Comparison of ENCODE assay signal across 9 mouse cellular contexts in genomic region chr4:82536435-82537278, GRCm38 (mm10).
A peak's percentile ranks its signal among the peaks of the same experiment; 100 is the strongest.
DNase-seq lines count a peak whose midpoint lies in the region; ATAC-seq and TF ChIP-seq lines count a peak whose summit lies in the region.
"Had no signal": no experiment of that assay in that cellular context is flagged by ENCODE, and none has a peak within 500 bp of the region (broad histone marks: within the 10 kb centered on the region; RNA-seq: fewer than 3 reads in every experiment).

No protein-coding gene starts in this region.

- H3K27me3 ChIP-seq in ES-Bruce4 (ENCODE audit: control insufficient read depth, insufficient read depth, low read length, poor library complexity, severe bottlenecking), result peaks cover 21% of the 10 kb centered on the region
- H3K27me3 ChIP-seq in embryonic facial prominence, embryonic 15.5 days, result peaks cover 6% of the 10 kb centered on the region
- peaks cover 54% of the 10 kb centered on the region for H3K27me3 ChIP-seq in hindbrain, embryonic 13.5 days
- peaks cover 26% of the 10 kb centered on the region for H3K27me3 ChIP-seq in liver, embryonic 14.5 days (ENCODE audit: control insufficient read depth, insufficient read depth, low read length)
- H3K27me3 ChIP-seq in stomach, postnatal 0 days (ENCODE audit: control insufficient read depth, insufficient read depth, low read length), result peaks cover 3% of the 10 kb centered on the region; the same call in 1 of the 2 replicates

- H3K9me3 ChIP-seq in ES-Bruce4 (replicated peaks; ENCODE audit: control insufficient read depth, insufficient read depth, low read length, poor library complexity, severe bottlenecking), result no peaks in the 10 kb centered on the region
- no peaks in the 10 kb centered on the region for H3K9me3 ChIP-seq in embryonic facial prominence, embryonic 15.5 days (replicated peaks)
- H3K9me3 ChIP-seq in hindbrain, embryonic 13.5 days, result no peaks in the 10 kb centered on the region
- H3K9me3 ChIP-seq in liver, embryonic 14.5 days (ENCODE audit: control insufficient read depth, low read length), result no peaks in the 10 kb centered on the region
- H3K9me3 ChIP-seq in stomach, postnatal 0 days (ENCODE audit: control insufficient read depth, low read length), result no peaks in the 10 kb centered on the region

- peak; percentile 49 for DNase-seq in cerebellum, adult 11 months
- no peak for DNase-seq in liver, embryonic 14.5 days (ENCODE audit: low read depth in 3 of 3, low spot score in 3 of 3)
- DNase-seq in stomach, postnatal 0 days (ENCODE audit: low spot score), result no peak
- no peak for DNase-seq in spleen, postnatal 10 days (ENCODE audit: low spot score in 2 of 2)

- H3K4me3 ChIP-seq in ES-Bruce4 (ENCODE audit: low read depth, low read length), result peak overlapping the region; percentile 34; the same call in 1 of the 2 replicates
- peak overlapping the region; percentile 41 for H3K4me3 ChIP-seq in embryonic facial prominence, embryonic 15.5 days (replicated peaks)
- peak overlapping the region; percentile 40 for H3K4me3 ChIP-seq in hindbrain, embryonic 13.5 days
- H3K4me3 ChIP-seq in liver, embryonic 14.5 days (ENCODE audit: insufficient read depth in 1 of 2, low read depth in 2 of 2, low read length in 2 of 2), result no peak overlapping the region
- peak overlapping the region; percentile 39 for H3K4me3 ChIP-seq in stomach, postnatal 0 days (ENCODE audit: low read depth, low read length)

- ATAC-seq in cerebellum, adult (ENCODE audit: insufficient number of reproducible peaks, low FRiP score, low TSS enrichment), result no peak
- no peak for ATAC-seq in embryonic facial prominence, embryonic 15.5 days (ENCODE audit: insufficient number of reproducible peaks, low FRiP score, low TSS enrichment, low read depth)
- no peak for ATAC-seq in hindbrain, embryonic 13.5 days (ENCODE audit: low FRiP score)
- no peak for ATAC-seq in liver, embryonic 14.5 days (ENCODE audit: insufficient read depth)
- ATAC-seq in stomach, postnatal 0 days (ENCODE audit: low FRiP score, low TSS enrichment), result no peak

- H3K4me1 ChIP-seq in ES-Bruce4 (ENCODE audit: control insufficient read depth, insufficient read depth, low read length), result peaks cover 4% of the 10 kb centered on the region
- H3K4me1 ChIP-seq in embryonic facial prominence, embryonic 15.5 days, result peaks cover 51% of the 10 kb centered on the region
- peaks cover 67% of the 10 kb centered on the region for H3K4me1 ChIP-seq in hindbrain, embryonic 13.5 days (replicated peaks)
- no peaks in the 10 kb centered on the region for H3K4me1 ChIP-seq in liver, embryonic 14.5 days (replicated peaks; ENCODE audit: control insufficient read depth in 2 of 2, insufficient read depth in 2 of 2, low read length in 1 of 2)
- H3K4me1 ChIP-seq in stomach, postnatal 0 days (replicated peaks; ENCODE audit: control insufficient read depth, insufficient read depth), result peaks cover 2% of the 10 kb centered on the region; the same call in 1 of the 2 replicates

- H3K36me3 ChIP-seq in ES-Bruce4 (ENCODE audit: control insufficient read depth, insufficient read depth, low read length, poor library complexity, severe bottlenecking), result no peaks in the 10 kb centered on the region
- no peaks in the 10 kb centered on the region for H3K36me3 ChIP-seq in embryonic facial prominence, embryonic 15.5 days
- H3K36me3 ChIP-seq in hindbrain, embryonic 13.5 days, result no peaks in the 10 kb centered on the region
- H3K36me3 ChIP-seq in liver, embryonic 14.5 days (replicated peaks; ENCODE audit: control insufficient read depth, insufficient read depth, low read depth), result no peaks in the 10 kb centered on the region
- H3K36me3 ChIP-seq in stomach, postnatal 0 days (ENCODE audit: control insufficient read depth, insufficient read depth, low read length), result no peaks in the 10 kb centered on the region

- TF ChIP-seq CTCF in ES-Bruce4 (IDR thresholded peaks at IDR 0.05; ENCODE audit: low read depth, low read length), result no peak
- no peak for TF ChIP-seq CTCF in liver, embryonic 14.5 days (IDR thresholded peaks at IDR 0.05; ENCODE audit: low read depth)
- TF ChIP-seq CTCF in stomach, postnatal 0 days (IDR thresholded peaks at IDR 0.05; ENCODE audit: low read depth), result no peak

- TF ChIP-seq EP300 in ES-Bruce4 (IDR thresholded peaks at IDR 0.05; ENCODE audit: insufficient read depth, low read depth, low read length), result no peak
- TF ChIP-seq EP300 in liver, embryonic 14.5 days (IDR thresholded peaks at IDR 0.05; ENCODE audit: low read depth), result no peak
- no peak for TF ChIP-seq EP300 in stomach, postnatal 0 days (optimal IDR thresholded peaks at IDR 0.05)

- no peak for TF ChIP-seq POLR2A in ES-Bruce4 (IDR thresholded peaks at IDR 0.05; ENCODE audit: insufficient read depth, low read length)

- H3K9ac ChIP-seq in ES-Bruce4 (ENCODE audit: low read depth, poor library complexity, severe bottlenecking), result no peak overlapping the region; the same call in 1 of the 2 replicates
- peak overlapping the region; percentile 42 for H3K9ac ChIP-seq in embryonic facial prominence, embryonic 15.5 days
- H3K9ac ChIP-seq in hindbrain, embryonic 13.5 days, result peak overlapping the region; percentile 74
- no peak overlapping the region for H3K9ac ChIP-seq in liver, embryonic 14.5 days (replicated peaks)
- 0 out of 2 replicates have a peak overlapping the region, but pooled peaks have one; percentile 58 for H3K9ac ChIP-seq in stomach, postnatal 0 days (ENCODE audit: low read length)

- WGBS in embryonic facial prominence, embryonic 15.5 days, result 13% methylated on average over 36 of the region's 36 CpGs
- WGBS in hindbrain, embryonic 13.5 days, result 4% methylated on average over 36 of the region's 36 CpGs
- 8% methylated on average over 36 of the region's 36 CpGs for WGBS in liver, embryonic 14.5 days (ENCODE audit: insufficient replicate concordance)
- 50% methylated on average over 36 of the region's 36 CpGs for WGBS in stomach, postnatal 0 days

- H3K4me2 ChIP-seq in embryonic facial prominence, embryonic 15.5 days (replicated peaks), result peak overlapping the region; percentile 71
- peak overlapping the region; percentile 64 for H3K4me2 ChIP-seq in hindbrain, embryonic 13.5 days
- H3K4me2 ChIP-seq in liver, embryonic 14.5 days (ENCODE audit: low read depth), result peak overlapping the region; percentile 30
- peak overlapping the region; percentile 63 for H3K4me2 ChIP-seq in stomach, postnatal 0 days (replicated peaks; ENCODE audit: low read depth)

- H3K27ac ChIP-seq in ES-Bruce4 (ENCODE audit: insufficient read depth, low read length), result no peak overlapping the region
- peak overlapping the region; percentile 69; the same call in 1 of the 2 replicates for H3K27ac ChIP-seq in embryonic facial prominence, embryonic 15.5 days (replicated peaks)
- peak overlapping the region; percentile 55 for H3K27ac ChIP-seq in hindbrain, embryonic 13.5 days
- no peak overlapping the region for H3K27ac ChIP-seq in liver, embryonic 14.5 days
- H3K27ac ChIP-seq in stomach, postnatal 0 days (replicated peaks), result no peak overlapping the region
- H3K27ac ChIP-seq: macrophage had no signal

Comparison
In these comparisons a context has a peak if more than half of its experiments do, and no peak if none do; other contexts are left out.
1. H3K27ac ChIP-seq: peak in embryonic facial prominence, embryonic 15.5 days (single experiment) and hindbrain, embryonic 13.5 days (single experiment); none in ES-Bruce4 (single experiment), liver, embryonic 14.5 days (single experiment) and stomach, postnatal 0 days (single experiment).
2. H3K4me3 ChIP-seq: peak in ES-Bruce4 (single experiment), embryonic facial prominence, embryonic 15.5 days (single experiment), hindbrain, embryonic 13.5 days (single experiment) and stomach, postnatal 0 days (single experiment); none in liver, embryonic 14.5 days (0 of 2).
3. H3K9ac ChIP-seq: peak in embryonic facial prominence, embryonic 15.5 days (single experiment), hindbrain, embryonic 13.5 days (single experiment) and stomach, postnatal 0 days (single experiment); none in ES-Bruce4 (single experiment) and liver, embryonic 14.5 days (single experiment).
4. Peak in every context shown above with its lines, with median percentiles within 50 percentile points of each other: H3K4me2 ChIP-seq.